Mouse (Mus musculus) embryonic fibroblast, embryonic 13.5 days (primary cell): ENCODE results near the gene Nat10.

Experiments used
- CTCF ChIP-seq: IDR thresholded peaks from 2 replicates; pipeline ENCODE4 v1.5.1; 2011; ENCODE audit warnings: mild to moderate bottlenecking, control low read depth, low read length, moderate library complexity, borderline replicate concordance; ENCODE audit not compliant: insufficient read depth
- POLR2A ChIP-seq: IDR thresholded peaks from 2 replicates; pipeline ENCODE4 v1.6.1; 2011; ENCODE audit warnings: low read depth, mild to moderate bottlenecking, control low read depth, low read length, moderate library complexity

DNA sequence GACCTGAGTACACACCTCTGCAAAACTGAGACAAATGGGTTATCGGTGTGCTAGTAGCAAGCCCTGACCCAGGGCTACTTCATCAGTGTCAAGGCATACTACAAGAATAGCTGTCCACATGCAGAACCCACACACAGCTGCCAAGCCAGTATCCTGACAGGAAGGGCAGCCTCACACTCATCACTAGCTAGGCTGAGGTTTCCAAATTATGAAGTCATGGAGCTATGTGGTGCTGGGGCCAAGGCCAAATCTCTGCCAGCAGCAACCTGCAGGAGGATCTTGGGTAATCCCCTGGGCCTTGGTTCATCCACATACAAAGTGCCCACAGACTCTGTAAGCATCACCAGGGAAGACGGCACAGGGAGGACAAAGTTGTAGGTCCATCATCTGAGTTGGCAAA lies 17.5 kb downstream of the Nat10 start:
- TF ChIP-seq POLR2A (no peak), CTCF (no peak)
